Mouse (Mus musculus) spleen, adult 2 months (tissue): ENCODE data around the gene Ttll13.

Experiments used
- CTCF ChIP-seq: fragments of 200-500 bp; IDR thresholded peaks from 2 replicates; pipeline ENCODE4 v1.5.1; 2011; ENCODE audit warnings: mild to moderate bottlenecking, inconsistent platforms; ENCODE audit not compliant: insufficient read depth, insufficient read length, insufficient replicate concordance; ENCODE audit errors: extremely low read depth
- POLR2A ChIP-seq: fragments of 200-500 bp; IDR thresholded peaks from 2 replicates; pipeline ENCODE4 v1.6.1; 2011; ENCODE audit warnings: low read depth, low read length, inconsistent platforms

- TF ChIP-seq POLR2A: no peak
- no peak for TF ChIP-seq CTCF
Observed at GRCm38 (mm10) chr7:80227065-80227464, 19.1 kb upstream of the Ttll13 start.
